Mouse (Mus musculus) bone marrow, adult 2 months (tissue): ENCODE data around the gene Ipo13.

Experiments used
- CTCF ChIP-seq: fragments of 200-500 bp; IDR thresholded peaks from 2 replicates; pipeline ENCODE4 v1.5.1; 2011; ENCODE audit warnings: low read length, control low read depth; ENCODE audit not compliant: control insufficient read depth, insufficient read depth
- POLR2A ChIP-seq: fragments of 200-500 bp; IDR thresholded peaks from 2 replicates; pipeline ENCODE4 v1.6.1; 2011; ENCODE audit warnings: low read depth, mild to moderate bottlenecking, control low read depth, low read length, borderline replicate concordance; ENCODE audit not compliant: control insufficient read depth

GRCm38 (mm10) chr4:117867000-117867399, 47.8 kb downstream of the Ipo13 start:
- TF ChIP-seq CTCF (no peak), POLR2A (no peak)
